23 mouse cellular contexts compared by ENCODE assay signal in genomic region chr2:43072964-43073619, GRCm38 (mm10).
DNase-seq lines count a peak whose midpoint lies in the region; ATAC-seq lines count a peak whose summit lies in the region.
"Had no signal": no experiment of that assay in that cellular context is flagged by ENCODE, and none has a peak within 500 bp of the region (broad histone marks: within the 10 kb centered on the region; RNA-seq: fewer than 3 reads in every experiment).

No protein-coding gene starts in this region.

- 77% methylated on average over 8 of the region's 8 CpGs for WGBS in hindbrain, embryonic 11.5 days
- WGBS in hindbrain, embryonic 10.5 days: 84% methylated on average over 8 of the region's 8 CpGs
- 67% methylated on average over 8 of the region's 8 CpGs for whole genome bisulfite sequencing in neural tube, embryonic 11.5 days

- H3K27ac ChIP-seq in hindbrain, embryonic 11.5 days (ENCODE audit: low read depth, low read length): no peak overlapping the region
- H3K27ac ChIP-seq in hindbrain, embryonic 10.5 days: no peak overlapping the region
- no peak overlapping the region for H3K27ac ChIP-seq in neural tube, embryonic 11.5 days (ENCODE audit: low read depth, low read length)
- H3K27ac ChIP-seq: embryonic facial prominence, embryonic 12.5 days; forebrain, embryonic 12.5 days; heart, embryonic 10.5 days; kidney, postnatal 0 days; liver, embryonic 13.5 days; stomach, postnatal 0 days had no signal

- no peak overlapping the region for H3K4me3 ChIP-seq in hindbrain, embryonic 11.5 days (ENCODE audit: low read depth, low read length)
- H3K4me3 ChIP-seq in hindbrain, embryonic 10.5 days: no peak overlapping the region
- H3K4me3 ChIP-seq in neural tube, embryonic 11.5 days (ENCODE audit: low read depth, low read length): no peak overlapping the region
- H3K4me3 ChIP-seq: embryonic facial prominence, embryonic 12.5 days; forebrain, embryonic 12.5 days; heart, embryonic 10.5 days; liver, embryonic 13.5 days had no signal

- no peak overlapping the region for H3K9ac ChIP-seq in hindbrain, embryonic 11.5 days (ENCODE audit: low read depth, low read length)
- no peak overlapping the region for H3K9ac ChIP-seq in neural tube, embryonic 11.5 days (ENCODE audit: low read length)
- H3K9ac ChIP-seq: embryonic facial prominence, embryonic 12.5 days; forebrain, embryonic 12.5 days; liver, embryonic 13.5 days had no signal

- no peaks in the 10 kb centered on the region for H3K9me3 ChIP-seq in hindbrain, embryonic 11.5 days (ENCODE audit: control insufficient read depth, low read length)
- H3K9me3 ChIP-seq in hindbrain, embryonic 10.5 days: no peaks in the 10 kb centered on the region
- H3K9me3 ChIP-seq in neural tube, embryonic 11.5 days (ENCODE audit: control insufficient read depth, low read length): no peaks in the 10 kb centered on the region
- H3K9me3 ChIP-seq: embryonic facial prominence, embryonic 12.5 days; forebrain, embryonic 12.5 days; heart, embryonic 10.5 days; liver, embryonic 13.5 days had no signal

- H3K4me1 ChIP-seq in hindbrain, embryonic 11.5 days (replicated peaks; ENCODE audit: control insufficient read depth, insufficient read depth, low read length): no peaks in the 10 kb centered on the region
- no peaks in the 10 kb centered on the region for H3K4me1 ChIP-seq in hindbrain, embryonic 10.5 days (replicated peaks)
- H3K4me1 ChIP-seq in neural tube, embryonic 11.5 days (ENCODE audit: control insufficient read depth, insufficient read depth, low read length): no peaks in the 10 kb centered on the region
- H3K4me1 ChIP-seq: embryonic facial prominence, embryonic 12.5 days; forebrain, embryonic 12.5 days; heart, embryonic 10.5 days; liver, embryonic 13.5 days had no signal

- no peak overlapping the region for H3K4me2 ChIP-seq in hindbrain, embryonic 11.5 days (replicated peaks; ENCODE audit: low read depth, low read length)
- no peak overlapping the region for H3K4me2 ChIP-seq in neural tube, embryonic 11.5 days (ENCODE audit: low read depth)
- H3K4me2 ChIP-seq: embryonic facial prominence, embryonic 12.5 days; forebrain, embryonic 12.5 days; liver, embryonic 13.5 days had no signal

- H3K27me3 ChIP-seq in hindbrain, embryonic 11.5 days (ENCODE audit: control insufficient read depth, insufficient read depth, low read length): no peaks in the 10 kb centered on the region
- H3K27me3 ChIP-seq in hindbrain, embryonic 10.5 days (ENCODE audit: insufficient read depth, poor library complexity, severe bottlenecking): no peaks in the 10 kb centered on the region
- no peaks in the 10 kb centered on the region for H3K27me3 ChIP-seq in neural tube, embryonic 11.5 days (ENCODE audit: control insufficient read depth, insufficient read depth, low read length)
- H3K27me3 ChIP-seq: embryonic facial prominence, embryonic 12.5 days; forebrain, embryonic 12.5 days; liver, embryonic 13.5 days had no signal

- 0 out of 2 replicates have a peak, but pooled peaks have one; percentile 43 for ATAC-seq in hindbrain, embryonic 11.5 days (ENCODE audit: low FRiP score)
- peak; percentile 54 for ATAC-seq in neural tube, embryonic 11.5 days (ENCODE audit: insufficient read depth, low FRiP score, low TSS enrichment)
- ATAC-seq: CD4-positive, CD25-positive, alpha-beta regulatory T cell, adult 4 months had no signal

- no peak for DNase-seq in hindbrain, embryonic 11.5 days (ENCODE audit: low spot score)
- DNase-seq in hindbrain, embryonic 10.5 days (ENCODE audit: low spot score): no peak
- DNase-seq in neural tube, embryonic 11.5 days (ENCODE audit: low spot score): no peak
- DNase-seq in neural tube, embryonic 10.5 days (ENCODE audit: extremely low spot score, low spot score): no peak
- peak; percentile 3 for DNase-seq in mesoderm, embryonic 11.5 days (ENCODE audit: low read depth, low spot score)
- no peak for DNase-seq in gastrocnemius, adult 18-20 months (ENCODE audit: low spot score)
- no peak for DNase-seq in right cerebral cortex, postnatal 25 days
- DNase-seq: adrenal gland, postnatal 14 days; cerebellum, adult 9-10 months; gastrocnemius, postnatal 10 days; heart, postnatal 4 days; kidney, adult 2 months; layer of hippocampus, adult 9-11 months; liver, embryonic 13.5 days; lung, adult 2 months; lung, postnatal 4 days; thymus, adult 2 months had no signal

- H3K36me3 ChIP-seq in hindbrain, embryonic 11.5 days (ENCODE audit: control insufficient read depth, insufficient read depth, low read length): no peaks in the 10 kb centered on the region
- no peaks in the 10 kb centered on the region for H3K36me3 ChIP-seq in hindbrain, embryonic 10.5 days
- no peaks in the 10 kb centered on the region for H3K36me3 ChIP-seq in neural tube, embryonic 11.5 days (ENCODE audit: control insufficient read depth, insufficient read depth, low read length)
- H3K36me3 ChIP-seq: embryonic facial prominence, embryonic 12.5 days; forebrain, embryonic 12.5 days; heart, embryonic 10.5 days; liver, embryonic 13.5 days had no signal
